Mouse (Mus musculus): ENCODE results near the gene Ccnj.

Gene Ccnj

DNA sequence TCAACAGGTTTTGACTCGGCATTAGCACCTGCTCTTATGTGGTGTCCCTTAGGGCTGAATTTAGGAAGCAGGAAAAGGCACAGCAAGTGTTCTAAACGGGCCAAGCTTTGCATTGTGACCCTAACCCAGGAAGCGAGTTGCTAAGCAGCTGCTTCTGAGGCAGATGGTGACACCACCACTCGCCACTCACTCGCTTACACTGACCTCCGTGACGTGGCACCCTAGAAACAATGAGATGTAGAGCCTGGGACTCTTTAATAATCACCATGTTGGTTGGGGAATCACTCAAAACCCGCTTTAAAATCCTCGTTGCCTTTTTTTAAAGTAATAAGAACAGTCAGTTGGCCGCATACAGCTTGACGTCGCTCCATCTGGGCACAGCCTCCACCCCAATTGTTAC is 18.3 kb downstream of the Ccnj start:
- DNase-seq: no peak

DNA sequence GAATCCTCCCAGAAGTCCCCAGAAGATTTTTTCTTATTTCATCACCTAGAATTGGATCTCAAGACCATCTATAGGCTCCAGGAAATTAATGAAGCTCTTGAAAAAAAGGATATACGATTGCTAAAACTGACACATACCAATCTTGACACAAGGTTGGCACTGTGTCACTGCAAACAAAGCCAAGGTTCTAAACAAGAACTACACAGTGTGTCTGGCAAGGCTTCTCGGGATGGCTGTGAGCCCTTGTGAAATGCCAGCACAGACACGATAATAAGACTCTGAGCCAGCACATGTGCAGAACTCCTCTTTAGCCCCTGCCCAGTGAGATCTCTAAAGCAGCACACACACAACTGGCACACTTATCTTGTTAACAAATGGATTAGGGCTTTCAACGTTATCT is 28.5 kb downstream of the Ccnj start:
- no peak for DNase-seq

DNA sequence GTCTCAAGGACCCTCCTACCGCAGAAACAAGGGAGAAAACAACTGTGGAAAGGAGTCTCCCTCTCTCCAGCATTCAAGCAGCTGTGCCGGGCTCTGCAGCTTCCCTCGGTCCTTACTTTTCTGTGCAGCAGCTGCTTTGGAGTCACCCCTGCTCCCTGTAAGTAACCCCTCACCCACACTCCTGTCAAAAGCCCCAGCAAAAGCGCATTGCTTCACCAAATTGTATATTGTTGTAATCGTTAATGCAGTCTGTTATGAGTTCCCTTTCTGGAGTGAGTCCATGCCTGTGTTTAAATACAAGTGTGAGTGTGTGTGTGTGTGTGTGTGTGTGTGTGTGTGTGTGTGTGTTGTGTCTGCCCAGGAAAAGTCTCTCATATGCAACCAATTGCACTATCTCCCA is 37.2 kb downstream of the Ccnj start:
- no peak for DNase-seq

DNA sequence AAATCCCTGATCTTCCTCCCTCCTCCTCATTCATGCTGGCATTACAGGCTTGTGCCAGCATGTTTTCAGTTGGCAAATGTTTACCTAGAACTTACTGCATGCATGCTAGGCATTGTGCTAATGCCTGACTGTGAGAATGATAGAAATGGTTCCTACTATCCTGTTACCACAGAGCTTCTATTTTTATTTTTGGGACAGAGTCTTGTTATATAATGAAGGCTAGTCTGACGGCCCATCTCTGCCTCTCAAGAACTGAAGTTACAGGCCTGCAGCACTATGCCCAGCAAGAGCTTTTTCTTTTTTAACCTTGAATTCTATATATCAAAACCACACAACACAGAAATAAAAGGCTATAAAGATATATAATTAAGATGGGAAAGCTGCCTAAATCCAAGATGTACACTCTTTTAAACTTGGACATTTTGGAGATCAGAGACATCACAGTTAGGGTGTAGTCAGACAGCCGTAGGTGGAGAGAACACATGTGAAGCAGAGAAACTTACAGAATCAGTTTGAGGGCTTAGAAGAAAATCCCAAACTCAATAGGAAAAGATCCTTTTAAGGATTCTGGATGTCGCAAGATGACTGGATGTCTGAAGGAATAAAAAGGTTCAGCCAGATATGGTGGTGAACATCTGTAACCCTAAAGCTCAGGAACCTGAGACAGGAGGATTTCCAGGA is 38.5 kb downstream of the Ccnj start:
- peak; percentile 14 for DNase-seq

DNA sequence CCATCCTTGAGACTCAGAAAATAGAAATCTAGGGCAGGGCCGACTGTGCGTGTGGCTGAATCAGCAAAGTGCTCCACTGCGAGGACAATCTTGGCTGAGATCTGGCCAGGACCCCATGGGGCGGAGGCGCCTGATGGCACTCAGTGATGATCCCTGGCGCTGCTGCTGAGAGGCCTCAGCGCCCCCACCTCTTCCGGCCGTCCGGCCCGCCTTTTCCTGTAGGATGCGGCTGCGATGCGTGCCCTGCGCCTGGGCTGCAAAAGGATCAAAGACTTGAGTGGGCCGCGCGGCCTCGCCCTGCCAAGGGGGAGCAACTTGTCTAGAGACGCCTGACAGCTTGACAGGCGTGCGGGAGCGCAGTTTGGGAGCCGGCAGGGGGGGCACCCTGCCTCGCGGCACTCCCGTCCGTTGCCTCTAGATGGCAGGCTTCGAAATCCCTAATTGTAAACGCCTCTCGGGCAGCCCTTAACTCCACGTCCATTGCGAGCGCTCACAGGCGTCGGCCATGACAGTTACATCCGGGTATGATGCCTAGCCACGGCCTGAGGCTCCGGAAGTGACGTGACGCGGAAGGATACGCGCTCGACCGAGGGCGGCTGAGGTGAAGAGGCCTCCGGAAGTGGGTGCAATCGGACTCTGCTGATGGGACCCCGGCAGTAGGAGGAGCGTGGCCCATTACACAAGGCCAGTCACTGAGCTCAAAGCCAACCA is 42.0 kb downstream of the Ccnj start:
- DNase-seq: peak; percentile 88

DNA sequence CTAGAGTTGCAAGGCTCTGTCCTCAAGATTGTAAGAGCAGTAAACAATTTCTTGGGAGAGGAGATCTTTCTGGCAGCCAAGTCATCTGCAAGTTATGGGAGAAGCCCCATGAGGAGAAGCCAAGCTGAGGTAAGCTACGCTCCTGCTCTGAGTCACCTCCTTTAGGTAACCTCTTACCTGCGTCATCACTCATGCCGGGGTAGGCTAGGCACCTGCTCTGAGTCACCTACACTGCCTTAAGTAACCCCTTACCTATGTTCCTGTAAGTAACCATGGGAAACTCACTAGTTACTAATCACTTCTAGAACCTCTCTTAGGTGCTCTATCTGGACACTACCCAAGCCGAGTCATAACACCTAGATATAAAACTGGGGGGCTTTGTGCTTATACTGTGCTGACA is 50.6 kb downstream of the Ccnj start:
- DNase-seq: no peak

DNA sequence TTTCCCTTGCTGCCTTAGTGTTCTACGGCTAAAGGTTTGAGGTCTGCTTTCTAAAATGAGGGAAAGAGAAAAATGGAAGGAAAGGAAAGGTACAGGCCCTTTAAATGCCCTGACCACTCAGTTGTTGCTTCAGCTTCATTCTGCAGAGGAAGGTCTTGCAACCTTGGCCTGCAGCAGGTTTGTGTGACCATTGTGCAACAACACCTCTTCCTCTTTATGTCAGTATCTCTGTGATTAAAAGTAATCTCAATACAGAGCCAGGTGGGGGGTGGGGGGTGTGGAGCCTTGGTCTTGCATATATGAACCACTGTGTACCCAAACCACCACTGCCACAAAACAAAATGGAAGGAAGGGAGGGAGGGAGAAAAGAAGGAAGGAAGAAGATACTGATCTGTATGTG is 57.8 kb downstream of the Ccnj start:
- DNase-seq: no peak

DNA sequence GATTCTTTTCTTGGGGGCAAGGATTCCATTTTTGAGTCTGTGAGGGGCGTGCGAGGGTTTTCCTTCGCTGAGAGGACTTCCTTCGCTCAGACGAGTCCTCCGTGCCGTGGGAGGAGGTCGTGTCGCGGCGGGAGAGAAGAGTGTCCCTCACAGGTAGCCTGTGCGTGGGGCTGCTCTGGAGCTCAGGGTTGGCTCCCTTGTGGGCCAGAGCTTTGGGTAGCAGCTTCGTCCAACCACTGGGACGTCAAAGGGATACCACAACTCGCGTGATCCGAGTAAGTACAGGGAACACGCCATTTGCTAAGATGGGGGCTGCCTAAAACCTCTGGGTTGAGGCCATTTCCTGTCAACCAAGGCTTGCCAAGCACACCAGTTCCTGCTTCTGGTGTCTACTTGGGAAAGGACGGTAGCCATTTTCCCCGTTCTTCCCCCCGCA is 63.0 kb downstream of the Ccnj start:
- DNase-seq: no peak

DNA sequence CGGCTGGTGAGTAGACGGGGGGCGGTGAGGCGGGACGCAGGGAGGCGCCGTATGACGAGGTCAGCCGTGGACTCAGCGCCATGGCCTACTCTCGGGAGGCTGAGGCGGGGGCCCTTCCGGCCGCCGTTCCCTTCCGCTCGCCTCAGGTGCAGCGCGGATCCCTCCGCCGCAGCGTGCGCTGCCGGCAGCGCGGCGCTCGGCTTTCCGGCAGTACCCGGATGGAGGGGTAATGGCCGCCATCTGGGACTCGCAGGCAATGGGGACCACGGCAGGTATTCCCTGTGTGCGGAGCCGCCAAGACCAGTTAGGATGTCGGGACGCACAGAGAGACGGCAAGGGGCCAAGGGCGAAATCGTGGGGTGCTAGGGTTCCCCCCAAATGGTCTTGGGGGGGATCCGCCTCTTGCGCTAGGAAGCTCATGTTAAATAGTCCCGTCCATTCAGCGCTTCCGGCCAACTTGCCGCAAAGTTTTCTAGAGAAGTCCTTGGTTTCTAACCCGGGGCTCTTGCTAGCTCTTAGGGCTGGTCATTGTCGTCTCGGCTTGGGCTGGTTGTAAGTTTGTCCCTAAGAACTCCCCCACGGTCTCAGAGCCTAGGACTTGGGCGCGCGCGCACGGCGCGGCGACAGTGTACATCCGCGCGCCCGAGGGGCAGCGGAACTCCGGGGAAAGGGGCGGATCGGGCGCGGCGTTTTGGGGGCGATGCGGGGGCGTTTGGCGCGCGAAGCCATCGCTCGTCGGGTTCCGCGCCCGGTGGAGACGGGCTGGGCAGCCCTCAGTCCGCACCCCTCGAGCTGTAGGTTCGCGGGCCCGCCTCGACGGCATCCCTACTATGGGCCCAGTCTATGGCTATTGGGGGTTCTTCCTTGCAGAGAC is 63.7 kb downstream of the Ccnj start, which contains the start of gene Zfp518a:
TSS of gene Zfp518a (plus strand) at position 187 of the 874 bp plus-strand sequence.
- DNase-seq: peak; percentile 87

DNA sequence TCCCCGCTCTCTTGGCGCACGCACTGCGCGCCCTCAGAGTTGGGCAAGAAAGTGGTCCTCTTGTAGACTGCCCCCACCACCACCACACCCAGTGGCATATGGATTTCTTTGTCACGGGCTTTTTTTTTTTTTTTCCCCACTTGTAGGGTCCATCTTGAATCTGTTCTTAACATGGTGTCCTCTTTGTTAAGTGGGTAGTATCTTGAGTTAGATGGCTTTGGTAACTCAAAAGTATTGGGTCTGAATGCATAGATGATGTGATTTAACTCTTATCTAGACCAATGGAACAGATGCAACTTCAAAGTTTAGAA is 64.3 kb downstream of the Ccnj start:
- no peak for DNase-seq
